Comparison of ENCODE assay signal across 9 mouse cellular contexts in the genomic region with DNA sequence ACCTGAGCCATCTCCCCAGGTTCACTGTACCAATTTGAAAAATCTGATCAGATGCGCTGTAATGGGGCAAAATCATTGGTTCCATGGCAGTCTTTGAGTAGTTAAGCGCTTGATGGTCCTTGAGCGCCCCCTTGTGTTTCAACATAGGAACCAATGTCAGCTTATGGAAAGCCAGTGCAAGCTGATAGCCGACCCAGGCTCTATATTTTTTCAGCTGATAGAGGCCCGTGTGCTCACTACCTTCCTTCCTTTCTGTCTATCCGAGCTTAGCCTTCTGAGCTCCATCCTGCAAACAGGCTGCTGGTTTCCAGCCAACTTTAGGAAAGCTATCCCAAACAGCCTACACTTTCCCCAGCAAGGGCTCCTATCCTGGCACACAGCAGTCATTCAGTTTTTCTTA. TPM values are rescaled to one million over a fixed set of nuclear protein-coding genes. Genes with fewer than 3 reads are reported as not detected.
DNase-seq lines count a peak whose midpoint lies in the region; ATAC-seq and TF ChIP-seq lines count a peak whose summit lies in the region.
"Had no signal": no experiment of that assay in that cellular context is flagged by ENCODE, and none has a peak within 500 bp of the region (broad histone marks: within the 10 kb centered on the region; RNA-seq: fewer than 3 reads in every experiment).

No protein-coding gene starts in this region.

- peaks cover 39% of the 10 kb centered on the region for H3K4me1 ChIP-seq in E14TG2a.4 (replicated peaks; ENCODE audit: low read depth, low read length)
- H3K4me1 ChIP-seq in liver, embryonic 14.5 days (replicated peaks; ENCODE audit: control insufficient read depth in 2 of 2, insufficient read depth in 2 of 2, low read length in 1 of 2): no peaks in the 10 kb centered on the region

- H3K4me2 ChIP-seq in liver, embryonic 14.5 days (ENCODE audit: low read depth): no peak overlapping the region
- H3K4me2 ChIP-seq: hindbrain, embryonic 15.5 days had no signal

- H3K27ac ChIP-seq in liver, embryonic 14.5 days: no peak overlapping the region
- H3K27ac ChIP-seq: hindbrain, embryonic 15.5 days had no signal

- no peaks in the 10 kb centered on the region for H3K9me3 ChIP-seq in E14TG2a.4 (ENCODE audit: low read length)
- no peaks in the 10 kb centered on the region for H3K9me3 ChIP-seq in liver, embryonic 14.5 days (ENCODE audit: control insufficient read depth, low read length)
- H3K9me3 ChIP-seq: hindbrain, embryonic 15.5 days had no signal

- no peak for ATAC-seq in liver, embryonic 14.5 days (ENCODE audit: insufficient read depth)

- no peak overlapping the region for H3K4me3 ChIP-seq in E14TG2a.4 (replicated peaks; ENCODE audit: low read length)
- no peak overlapping the region for H3K4me3 ChIP-seq in liver, embryonic 14.5 days (ENCODE audit: insufficient read depth in 1 of 2, low read depth in 2 of 2, low read length in 2 of 2)
- H3K4me3 ChIP-seq: hindbrain, embryonic 15.5 days had no signal

- no peak for TF ChIP-seq EP300 in liver, embryonic 14.5 days (IDR thresholded peaks at IDR 0.05; ENCODE audit: low read depth)

- H3K27me3 ChIP-seq in E14TG2a.4 (ENCODE audit: insufficient read depth, low read length): peaks cover 47% of the 10 kb centered on the region
- peaks cover 13% of the 10 kb centered on the region for H3K27me3 ChIP-seq in liver, embryonic 14.5 days (ENCODE audit: control insufficient read depth, insufficient read depth, low read length)

- DNase-seq in B cell, adult 2 months: peak; percentile 78 to 79
- DNase-seq in c-Kit-negative CD71-positive TER-119-positive erythroid progenitor cells, embryonic 14.5 days (ENCODE audit: low read depth, low spot score): peak; percentile 50
- DNase-seq in fibroblast of lung, adult 2 months (ENCODE audit: low read depth): peak; percentile 35
- DNase-seq in kidney, postnatal 10 days: peak; percentile 81
- peak; percentile 45 to 56 (median 55) for DNase-seq in liver, embryonic 14.5 days (ENCODE audit: low read depth in 3 of 3, low spot score in 3 of 3)
- peak; percentile 89 for DNase-seq in retina, postnatal 1 day
- DNase-seq in urinary bladder, postnatal 25 days (ENCODE audit: low spot score): peak; percentile 70

- TF ChIP-seq CTCF in E14TG2a.4 (conservative IDR thresholded peaks at IDR 0.05; ENCODE audit: low read length): peak; percentile 82
- peak; percentile 85 for TF ChIP-seq CTCF in liver, embryonic 14.5 days (IDR thresholded peaks at IDR 0.05; ENCODE audit: low read depth)

- no peak overlapping the region for H3K9ac ChIP-seq in liver, embryonic 14.5 days (replicated peaks)
- H3K9ac ChIP-seq: hindbrain, embryonic 15.5 days had no signal

- WGBS in liver, embryonic 14.5 days (ENCODE audit: insufficient replicate concordance): 3% methylated on average over 6 of the region's 6 CpGs

- H3K36me3 ChIP-seq in E14TG2a.4 (ENCODE audit: insufficient read depth, low read length): no peaks in the 10 kb centered on the region
- no peaks in the 10 kb centered on the region for H3K36me3 ChIP-seq in liver, embryonic 14.5 days (replicated peaks; ENCODE audit: control insufficient read depth, insufficient read depth, low read depth)
- H3K36me3 ChIP-seq: hindbrain, embryonic 15.5 days had no signal

RNA-seq across cellular contexts. Expression of a gene that starts 7.4 kb away (rescaled TPM):
- 0.03 and 0.06 TPM in 2 replicates for polyA plus RNA-seq in liver, embryonic 14.5 days (2012; rRNA removed)
- polyA plus RNA-seq in liver, embryonic 14.5 days (2014; fragmentation: Nextera tagmentation; extraction: Ambion mirVana): 0.06 TPM in 1 of 2 replicates, not detected in the other

RNA-seq across cellular contexts. Expression of a gene that starts 33.0 kb away (rescaled TPM):
- 2.2 and 2.9 TPM in 2 replicates for polyA plus RNA-seq in liver, embryonic 14.5 days (2012; rRNA removed)
- 4.8 and 4.9 TPM in 2 replicates for polyA plus RNA-seq in liver, embryonic 14.5 days (2014; fragmentation: Nextera tagmentation; extraction: Ambion mirVana)

RNA-seq across cellular contexts. Expression of a gene that starts 33.1 kb away (rescaled TPM):
- 5.9 and 7.9 TPM in 2 replicates for polyA plus RNA-seq in liver, embryonic 14.5 days (2012; rRNA removed)
- polyA plus RNA-seq in liver, embryonic 14.5 days (2014; fragmentation: Nextera tagmentation; extraction: Ambion mirVana): 9.6 and 9.7 TPM in 2 replicates

Comparison
In these comparisons a context has a peak if more than half of its experiments do, and no peak if none do; other contexts are left out.
1. DNase-seq: peak in every context shown above with its lines; median percentile 89 in retina, postnatal 1 day; 81 in kidney, postnatal 10 days; 78 in B cell, adult 2 months; 70 in urinary bladder, postnatal 25 days; 55 in liver, embryonic 14.5 days; 50 in c-Kit-negative CD71-positive TER-119-positive erythroid progenitor cells, embryonic 14.5 days; 35 in fibroblast of lung, adult 2 months.